Mouse (Mus musculus) embryo, embryonic 11.5 days (tissue): ENCODE results near the gene Col6a2.

ENCODE experiments used
- DNase-seq: peaks from one replicate; pipeline ENCODE4 v3.0.0-alpha.2; 2012; ENCODE audit warnings: low read depth, low spot score

The Col6a2 gene

DNA sequence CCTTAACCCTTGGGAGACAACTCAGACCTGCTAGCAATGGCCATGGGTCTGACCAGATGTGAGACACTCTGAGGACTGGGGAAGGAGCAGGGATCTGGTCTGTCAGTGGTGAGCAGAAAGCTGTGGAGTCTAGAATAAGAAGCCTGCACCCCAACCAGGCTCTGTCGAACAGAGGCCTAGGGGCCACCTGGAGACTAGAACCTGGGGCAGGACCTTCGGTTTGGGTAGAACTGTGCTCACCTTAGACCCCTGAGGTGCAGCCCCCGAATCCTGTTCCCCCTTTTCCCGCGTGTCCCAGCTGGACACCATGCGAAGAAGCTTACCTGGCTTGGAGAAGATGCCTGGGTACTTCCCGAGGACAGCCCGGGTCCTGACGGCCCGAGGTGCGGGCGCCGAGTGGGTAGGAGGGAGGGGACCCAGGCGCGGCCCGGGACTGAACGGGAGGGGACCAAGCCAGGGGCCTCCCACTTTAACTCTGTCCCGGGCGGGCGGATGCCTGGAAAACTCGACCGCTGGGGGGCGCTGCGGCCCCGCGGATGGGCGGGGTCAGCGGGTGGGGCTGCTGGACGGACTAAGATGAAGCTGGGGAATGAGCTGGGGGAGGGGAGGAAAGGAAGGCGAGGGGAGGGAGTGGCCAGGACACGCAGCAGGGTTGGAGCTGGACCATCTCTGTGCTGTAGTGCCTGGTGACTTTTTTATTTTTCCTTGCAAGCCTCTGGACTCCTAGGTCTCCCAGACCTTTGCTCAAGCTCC is at the start of gene Col6a2:
TSS of gene Col6a2 (minus strand) at position 703 of the 753 bp plus-strand sequence.
- peak; percentile 80 for DNase-seq

DNA sequence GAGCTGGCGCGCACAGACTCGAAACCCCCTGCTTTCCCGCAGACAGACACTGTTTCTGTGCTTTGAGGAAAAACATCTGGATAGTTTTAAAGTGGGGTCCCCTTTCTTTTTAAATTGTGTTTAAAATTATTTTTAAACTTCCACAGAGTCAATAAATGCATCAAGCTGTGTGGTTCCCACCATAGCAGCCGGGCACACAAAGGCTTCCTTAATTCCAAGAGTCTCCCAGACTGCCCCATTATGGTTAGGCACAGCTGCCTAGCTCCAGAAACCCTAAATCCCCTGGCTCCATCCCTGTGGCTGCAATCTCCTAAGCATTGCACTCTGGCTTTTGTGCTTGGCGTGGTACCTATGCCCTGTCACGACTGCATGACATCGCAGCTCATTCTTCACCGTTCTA is 48.5 kb upstream of the Col6a2 start:
- DNase-seq: no peak

- DNase-seq: no peak
These were observed 45.5 kb upstream of the Col6a2 start for GRCm38 (mm10) chr10:76668947-76669284.

- no peak for DNase-seq
These were observed 45.0 kb upstream of the Col6a2 start for GRCm38 (mm10) chr10:76668261-76668946.

GRCm38 (mm10) chr10:76667197-76667805 is 43.9 kb upstream of the Col6a2 start:
- DNase-seq: no peak

DNA sequence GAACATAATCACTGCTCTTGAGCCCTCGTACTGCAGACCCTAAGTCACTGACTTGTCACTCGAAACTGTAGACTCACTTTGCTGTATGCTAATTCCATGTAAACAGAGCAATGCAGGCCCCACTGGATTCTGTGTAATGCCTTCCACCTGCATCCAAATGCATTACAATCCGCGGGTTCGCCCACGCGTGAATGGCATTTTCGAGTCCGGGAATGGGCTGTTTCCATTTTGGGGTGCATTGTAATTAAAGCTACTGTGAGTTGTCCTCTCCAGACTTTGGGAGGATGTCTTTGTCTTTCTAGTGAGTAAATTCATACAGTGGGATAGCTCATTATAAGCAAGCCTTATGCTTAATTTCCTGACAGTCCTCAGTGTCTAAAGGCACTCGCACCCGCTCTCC is 42.1 kb upstream of the Col6a2 start:
- no peak for DNase-seq

GRCm38 (mm10) chr10:76664156-76665115 is 41.0 kb upstream of the Col6a2 start:
- no peak for DNase-seq

GRCm38 (mm10) chr10:76653345-76654336 is 30.2 kb upstream of the Col6a2 start:
- DNase-seq: no peak

- no peak for DNase-seq
These were observed 27.4 kb upstream of the Col6a2 start for GRCm38 (mm10) chr10:76650662-76651342.

DNA sequence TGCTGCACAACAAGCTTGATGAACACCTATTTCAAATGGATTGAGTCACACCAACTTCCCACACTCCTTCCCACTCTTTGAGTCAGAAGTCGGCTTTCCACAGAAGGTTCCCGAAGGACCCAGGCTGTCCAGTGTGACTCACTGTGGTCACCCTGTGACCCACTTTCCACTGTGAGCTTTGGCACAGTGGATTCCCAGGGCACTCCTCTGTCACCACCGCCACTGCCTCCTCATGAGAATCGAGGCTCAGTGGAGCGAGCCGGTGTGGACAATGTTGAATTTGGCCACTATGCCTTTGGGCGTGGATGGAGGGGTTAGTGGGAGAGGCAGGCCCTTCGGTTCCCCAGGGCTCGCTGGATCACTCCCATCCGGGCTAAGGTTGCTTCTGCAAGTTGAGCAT is 25.3 kb upstream of the Col6a2 start:
- DNase-seq: no peak

DNA sequence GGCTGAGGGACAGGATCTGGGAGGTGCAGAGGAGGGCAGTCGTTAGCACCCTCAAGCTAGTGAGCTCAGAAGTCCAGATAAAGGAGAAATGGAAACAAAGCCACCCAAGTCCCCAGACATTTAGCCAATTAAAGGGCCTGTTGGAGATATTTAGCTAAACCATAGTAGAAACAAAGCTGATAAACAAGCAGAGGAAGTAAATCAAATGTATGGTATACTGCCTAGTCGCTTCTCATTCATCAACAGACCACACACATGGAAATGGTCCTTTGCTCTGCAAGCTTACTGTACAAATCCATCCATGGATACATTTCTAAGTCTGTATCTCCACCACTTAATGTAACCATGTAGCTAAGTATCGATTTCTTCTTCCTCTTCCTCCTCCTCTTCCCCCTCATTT is 24.0 kb upstream of the Col6a2 start:
- no peak for DNase-seq

DNA sequence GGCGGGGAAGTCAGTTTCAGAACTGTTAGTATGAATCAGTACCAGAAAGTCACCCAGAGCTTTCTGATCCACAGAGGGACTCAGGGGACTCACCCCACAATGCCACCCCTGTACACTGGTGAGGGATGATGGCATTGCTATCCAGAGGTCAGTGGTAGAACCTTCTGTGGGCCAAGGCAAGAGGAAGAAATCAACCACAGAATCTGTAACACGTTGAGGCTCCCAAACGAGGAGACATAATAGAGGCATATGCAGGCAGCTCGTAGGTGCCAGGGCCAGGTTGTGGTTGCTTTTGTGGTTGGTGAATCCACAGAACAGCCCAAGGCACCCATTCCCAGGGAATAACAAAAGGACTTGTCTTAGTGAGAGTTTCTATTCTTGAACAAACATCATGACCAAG is 22.3 kb upstream of the Col6a2 start:
- no peak for DNase-seq

DNA sequence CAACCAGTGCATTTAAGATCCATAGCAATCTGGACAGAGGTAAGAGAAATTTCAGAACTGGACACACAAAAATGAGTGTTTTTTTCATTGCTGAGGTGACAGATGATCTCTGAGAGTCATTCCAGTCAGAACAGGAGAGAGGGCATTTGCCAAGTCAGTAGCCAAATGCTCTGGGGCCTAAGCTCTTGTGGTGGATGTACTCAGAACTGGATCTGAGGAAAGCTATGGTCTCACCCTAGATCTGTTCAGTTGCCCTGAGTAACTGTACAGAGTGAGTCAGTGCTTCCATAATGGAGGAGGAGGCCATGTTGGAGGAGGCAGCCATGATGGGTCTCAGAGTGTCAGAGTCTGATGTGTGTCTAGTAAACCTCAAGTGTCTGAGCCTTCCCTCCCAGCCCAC is 21.6 kb upstream of the Col6a2 start:
- DNase-seq: no peak

DNA sequence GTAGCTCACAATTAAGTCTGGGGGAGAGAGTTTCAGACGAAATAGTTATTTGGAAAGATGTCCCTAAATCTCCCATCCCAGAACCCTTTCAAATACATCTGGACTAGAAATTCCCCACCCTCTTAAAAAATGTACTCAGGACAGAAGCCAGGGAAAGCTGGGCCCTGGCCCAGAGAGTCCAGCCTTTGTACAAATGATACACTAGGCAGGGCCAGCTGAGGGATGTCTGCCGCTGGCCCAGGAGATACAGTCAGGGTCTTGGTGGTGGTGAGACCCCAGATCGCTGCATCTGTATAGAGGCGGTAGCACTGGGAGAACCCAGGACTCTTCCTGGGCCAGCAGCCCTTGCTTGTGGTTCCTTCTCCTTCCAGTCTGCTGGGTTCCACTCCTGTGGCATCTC is 20.6 kb upstream of the Col6a2 start:
- no peak for DNase-seq

- DNase-seq: no peak
These were observed 20.0 kb upstream of the Col6a2 start for GRCm38 (mm10) chr10:76643446-76643845.

- no peak for DNase-seq
These were observed 19.4 kb upstream of the Col6a2 start for GRCm38 (mm10) chr10:76642628-76643434.

GRCm38 (mm10) chr10:76641894-76642627 is 18.6 kb upstream of the Col6a2 start:
- no peak for DNase-seq

DNA sequence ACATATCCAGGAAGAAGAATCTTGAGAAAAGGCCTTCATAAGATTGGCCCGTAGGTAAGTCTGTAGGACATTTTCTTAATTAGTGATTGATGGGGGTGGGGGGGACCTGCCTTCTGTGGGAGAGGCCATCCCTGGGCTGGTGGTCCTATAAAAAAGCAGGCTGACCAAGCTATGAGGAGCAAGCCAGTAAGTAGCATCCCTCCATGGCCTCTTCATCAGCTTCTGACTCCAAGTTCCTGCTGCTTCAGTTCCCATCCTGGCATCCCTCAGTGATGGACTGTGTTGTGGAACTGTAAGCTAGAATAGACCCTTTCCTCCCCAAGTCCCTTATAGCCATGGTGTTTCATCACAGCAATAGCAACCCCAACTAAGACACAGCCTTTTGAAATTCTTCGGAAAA is 16.5 kb upstream of the Col6a2 start:
- no peak for DNase-seq
